Mouse (Mus musculus) embryonic facial prominence, embryonic 12.5 days (tissue): Measurements from ENCODE around the gene Swap70. TPM values are rescaled to one million over a fixed set of nuclear protein-coding genes. Genes with fewer than 3 reads are reported as not detected.

Experiments used
- ATAC-seq: fragments of 200-750 bp; cut with Nextera tagmentation; 2 replicates; pipeline ENCODE4 v1.8.0; 2017; ENCODE audit not compliant: insufficient number of reproducible peaks, insufficient read depth, low FRiP score, low TSS enrichment
- H3K27ac ChIP-seq: fragments of 300-500 bp; sonication (generic); 2 replicates; pipeline ENCODE4 v1.5.1; 2016; ENCODE audit warnings: mild to moderate bottlenecking
- H3K27me3 ChIP-seq: fragments of 300-500 bp; sonication (generic); 2 replicates; pipeline ENCODE4 v1.6.1; 2016; ENCODE audit warnings: mild to moderate bottlenecking, moderate library complexity
- H3K36me3 ChIP-seq: fragments of 300-500 bp; sonication (generic); 2 replicates; pipeline ENCODE4 v1.6.1; 2016; ENCODE audit warnings: mild to moderate bottlenecking
- H3K4me1 ChIP-seq: fragments of 300-500 bp; sonication (generic); 2 replicates; pipeline ENCODE4 v1.6.1; 2016
- H3K4me2 ChIP-seq: fragments of 300-500 bp; sonication (generic); replicated peaks from 2 replicates; pipeline ENCODE4 v1.6.1; 2016; ENCODE audit warnings: mild to moderate bottlenecking, moderate library complexity
- H3K4me3 ChIP-seq: fragments of 300-500 bp; sonication (generic); 2 replicates; pipeline ENCODE4 v1.5.1; 2016; ENCODE audit warnings: mild to moderate bottlenecking
- H3K9ac ChIP-seq: fragments of 300-500 bp; sonication (generic); 2 replicates; pipeline ENCODE4 v1.6.1; 2016; ENCODE audit warnings: mild to moderate bottlenecking, moderate library complexity
- H3K9me3 ChIP-seq: fragments of 300-500 bp; sonication (generic); 2 replicates; pipeline ENCODE4 v1.6.1; 2016; ENCODE audit warnings: mild to moderate bottlenecking, moderate library complexity
- WGBS: fragments of 180-500 bp; shearing (Covaris S2); methylation state at CpG from one replicate; pipeline ENCODE4 v1.1.7; 2016; 5-methylcytosine and 5-hydroxymethylcytosine counted together
- polyA plus RNA-seq: library from polyadenylated mRNA; unstranded; fragments of >200 nt; fragmentation: Nextera tagmentation; extraction: Ambion mirVana; gene quantifications from 2 replicates; pipeline ENCODE4 v1.2.1, GENCODE M21; 2016

Swap70 gene
- polyA plus RNA-seq: 33.2 and 34.4 TPM in 2 replicates

GRCm38 (mm10) chr7:110221586-110222481 lies at the start of gene Swap70:
Gene Swap70 (plus strand): TSS chr7:110221711.
- peaks cover 3% of the 10 kb centered on the region; the same call in 1 of the 2 replicates for H3K4me1 ChIP-seq
- no peaks in the 10 kb centered on the region for H3K9me3 ChIP-seq
- peak within 1 kb of the TSS; percentile 64 for H3K4me2 ChIP-seq
- peak within 1 kb of the TSS; percentile 91 for H3K27ac ChIP-seq
- peak; percentile 97 for ATAC-seq
- H3K27me3 ChIP-seq: no peaks in the 10 kb centered on the region
- WGBS: under 1% methylated on average over 73 of the region's 73 CpGs
- H3K9ac ChIP-seq: peak within 1 kb of the TSS; percentile 89
- H3K36me3 ChIP-seq: peaks cover 11% of the 10 kb centered on the region
- H3K4me3 ChIP-seq: peak within 1 kb of the TSS; percentile 83

DNA sequence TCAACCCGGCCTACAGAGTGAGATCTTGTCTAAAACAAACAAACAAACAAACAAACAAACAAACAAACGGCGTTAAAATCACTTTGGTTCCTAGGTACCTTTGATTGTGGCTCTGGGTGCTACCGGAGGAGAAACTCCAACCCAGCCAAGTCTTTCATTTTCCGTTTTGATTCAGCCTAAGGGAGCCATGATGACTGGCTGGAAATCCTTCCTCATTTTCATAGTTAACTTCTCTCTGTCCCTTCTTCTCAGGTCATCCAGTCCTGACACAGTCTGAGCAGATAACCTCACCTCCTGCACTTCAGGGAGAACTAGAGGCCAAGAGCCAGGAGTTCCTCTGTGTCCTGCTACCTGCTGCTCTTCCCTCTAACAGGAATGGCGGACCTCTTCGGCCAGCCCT lies 42.3 kb upstream of the Swap70 start:
- Histone ChIP-seq H3K36me3 (no peaks in the 10 kb centered on the region), H3K4me1 (no peaks in the 10 kb centered on the region), H3K27me3 (no peaks in the 10 kb centered on the region), H3K27ac (no peak overlapping the region), H3K4me3 (no peak overlapping the region), H3K4me2 (no peak overlapping the region), H3K9ac (no peak overlapping the region), H3K9me3 (no peaks in the 10 kb centered on the region)
- ATAC-seq: no peak
- 92% methylated on average over 7 of the region's 7 CpGs for WGBS

GRCm38 (mm10) chr7:110180613-110181012 lies 40.9 kb upstream of the Swap70 start:
- H3K4me3 ChIP-seq: no peak overlapping the region
- no peak for ATAC-seq
- no peak overlapping the region for H3K4me2 ChIP-seq
- no peaks in the 10 kb centered on the region for H3K4me1 ChIP-seq
- no peaks in the 10 kb centered on the region for H3K27me3 ChIP-seq
- H3K27ac ChIP-seq: no peak overlapping the region
- no peaks in the 10 kb centered on the region for H3K9me3 ChIP-seq
- H3K36me3 ChIP-seq: no peaks in the 10 kb centered on the region
- H3K9ac ChIP-seq: no peak overlapping the region

- 57% methylated on average over 8 of the region's 8 CpGs for WGBS
- Histone ChIP-seq H3K9ac (no peak overlapping the region), H3K27ac (no peak overlapping the region), H3K4me3 (no peak overlapping the region), H3K36me3 (no peaks in the 10 kb centered on the region), H3K9me3 (no peaks in the 10 kb centered on the region), H3K4me1 (no peaks in the 10 kb centered on the region), H3K27me3 (no peaks in the 10 kb centered on the region), H3K4me2 (no peak overlapping the region)
- ATAC-seq: no peak
Measured at GRCm38 (mm10) chr7:110181446-110181845, 40.1 kb upstream of the Swap70 start.

DNA sequence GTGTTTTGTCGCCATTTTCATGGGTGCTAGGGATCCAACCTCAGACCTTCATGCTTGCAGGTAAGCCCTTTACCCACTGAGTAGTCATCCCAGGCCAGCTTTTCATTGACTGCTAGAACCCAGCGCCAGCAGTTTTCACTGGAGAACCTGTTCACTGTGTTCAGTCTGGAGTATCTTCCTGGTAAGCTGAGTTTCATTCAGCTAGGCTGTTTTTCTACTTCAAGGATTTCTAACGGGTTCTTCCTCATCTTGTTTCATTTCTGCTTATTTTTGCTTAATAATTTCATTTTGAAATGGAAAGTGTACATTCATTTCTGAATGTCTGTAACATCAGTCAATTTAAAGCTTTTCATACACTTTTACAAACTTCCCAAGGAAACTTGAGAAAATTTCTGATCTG lies 36.9 kb upstream of the Swap70 start:
- Histone ChIP-seq H3K9ac (no peak overlapping the region), H3K27ac (no peak overlapping the region), H3K4me2 (no peak overlapping the region), H3K9me3 (no peaks in the 10 kb centered on the region), H3K27me3 (no peaks in the 10 kb centered on the region), H3K36me3 (no peaks in the 10 kb centered on the region), H3K4me3 (no peak overlapping the region), H3K4me1 (no peaks in the 10 kb centered on the region)
- WGBS: 81% methylated on average over 3 of the region's 3 CpGs
- no peak for ATAC-seq

- peak overlapping the region; percentile 47; the same call in 1 of the 2 replicates for H3K27ac ChIP-seq
- H3K4me2 ChIP-seq: no peak overlapping the region
- H3K9me3 ChIP-seq: no peaks in the 10 kb centered on the region
- no peaks in the 10 kb centered on the region for H3K36me3 ChIP-seq
- 60% methylated on average over 7 of the region's 7 CpGs for WGBS
- H3K27me3 ChIP-seq: no peaks in the 10 kb centered on the region
- H3K9ac ChIP-seq: no peak overlapping the region
- ATAC-seq: no peak
- H3K4me3 ChIP-seq: no peak overlapping the region
- peaks cover 5% of the 10 kb centered on the region; the same call in 1 of the 2 replicates for H3K4me1 ChIP-seq
Measured at GRCm38 (mm10) chr7:110189951-110190350, 31.6 kb upstream of the Swap70 start.

GRCm38 (mm10) chr7:110193186-110193585 lies 28.3 kb upstream of the Swap70 start:
- Histone ChIP-seq H3K27me3 (no peaks in the 10 kb centered on the region), H3K4me1 (peaks cover 5% of the 10 kb centered on the region; the same call in 1 of the 2 replicates), H3K36me3 (no peaks in the 10 kb centered on the region), H3K9ac (no peak overlapping the region), H3K27ac (no peak overlapping the region), H3K4me3 (no peak overlapping the region), H3K9me3 (no peaks in the 10 kb centered on the region), H3K4me2 (no peak overlapping the region)
- 90% methylated on average over 3 of the region's 3 CpGs for WGBS
- ATAC-seq: no peak

DNA sequence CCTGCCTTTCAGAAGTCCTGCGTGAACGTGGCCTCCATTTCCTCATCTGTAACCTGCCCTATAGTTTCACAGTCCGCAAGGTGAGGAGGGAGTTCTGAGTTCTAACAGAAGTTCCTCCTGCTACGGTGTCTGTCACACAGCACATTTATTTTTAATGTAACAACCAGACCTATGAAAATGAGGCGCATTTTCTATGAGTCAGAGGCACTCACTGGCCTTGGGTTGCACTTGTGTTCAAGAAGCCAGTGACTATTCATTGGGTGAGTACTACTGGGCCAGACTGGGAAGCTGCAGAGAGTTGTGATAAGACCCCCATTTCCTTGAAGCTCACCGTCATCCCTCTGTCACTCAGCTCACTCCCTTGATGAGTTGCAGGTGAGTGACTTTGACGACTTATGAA lies 24.3 kb upstream of the Swap70 start:
- no peaks in the 10 kb centered on the region for H3K36me3 ChIP-seq
- no peak overlapping the region for H3K4me2 ChIP-seq
- no peak overlapping the region for H3K27ac ChIP-seq
- H3K9me3 ChIP-seq: no peaks in the 10 kb centered on the region
- H3K4me3 ChIP-seq: no peak overlapping the region
- WGBS: 84% methylated on average over 7 of the region's 7 CpGs
- no peaks in the 10 kb centered on the region for H3K4me1 ChIP-seq
- no peak overlapping the region for H3K9ac ChIP-seq
- ATAC-seq: no peak
- H3K27me3 ChIP-seq: no peaks in the 10 kb centered on the region

- Histone ChIP-seq H3K9ac (no peak overlapping the region), H3K4me3 (no peak overlapping the region), H3K27ac (no peak overlapping the region), H3K4me1 (no peaks in the 10 kb centered on the region), H3K9me3 (no peaks in the 10 kb centered on the region), H3K4me2 (no peak overlapping the region), H3K36me3 (no peaks in the 10 kb centered on the region), H3K27me3 (no peaks in the 10 kb centered on the region)
- no peak for ATAC-seq
- WGBS: 91% methylated on average over 6 of the region's 6 CpGs
Measured at GRCm38 (mm10) chr7:110201933-110202332, 19.6 kb upstream of the Swap70 start.

DNA sequence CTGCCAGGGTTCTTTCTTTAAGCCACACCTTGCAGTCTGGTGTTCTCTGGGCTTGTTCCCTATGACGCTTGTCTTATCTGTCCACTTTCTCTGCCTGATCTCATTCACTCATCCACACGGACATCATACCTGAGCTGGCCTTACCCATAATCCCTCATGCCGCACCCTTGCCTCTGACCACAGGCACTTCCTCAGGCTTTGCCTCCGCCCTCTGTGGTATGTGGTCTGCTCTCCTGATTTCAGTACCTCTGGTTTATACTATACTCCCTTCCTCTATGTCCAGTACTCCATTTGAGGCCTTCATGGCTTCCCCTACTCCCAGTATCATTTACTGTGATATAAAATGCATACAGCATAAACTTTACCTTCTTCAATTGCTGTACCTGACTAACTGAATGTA lies 17.3 kb upstream of the Swap70 start:
- Histone ChIP-seq H3K4me3 (no peak overlapping the region), H3K9ac (no peak overlapping the region), H3K36me3 (no peaks in the 10 kb centered on the region), H3K27ac (no peak overlapping the region), H3K9me3 (no peaks in the 10 kb centered on the region), H3K4me1 (no peaks in the 10 kb centered on the region), H3K27me3 (no peaks in the 10 kb centered on the region), H3K4me2 (no peak overlapping the region)
- WGBS: 85% methylated on average over 4 of the region's 4 CpGs
- ATAC-seq: no peak

DNA sequence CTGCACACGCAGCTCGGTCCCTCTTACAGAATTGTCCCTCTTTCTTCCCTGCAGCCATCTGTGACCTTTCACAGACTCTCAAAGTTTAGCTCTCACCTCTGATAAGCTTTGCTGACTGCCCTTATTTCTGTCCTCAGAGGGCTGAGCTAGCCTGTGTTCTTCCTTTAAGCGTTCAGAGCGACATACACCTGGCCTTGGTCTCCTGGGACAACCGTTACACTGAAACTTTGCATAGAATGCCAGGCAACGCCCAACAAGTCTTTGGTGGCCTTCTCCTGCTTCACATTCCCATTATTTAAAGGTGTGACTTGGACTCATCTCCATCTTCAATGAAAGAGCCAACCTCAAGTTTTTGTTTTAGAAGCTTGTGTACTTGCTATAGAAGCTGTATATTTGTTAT lies 13.2 kb upstream of the Swap70 start:
- H3K9me3 ChIP-seq: no peaks in the 10 kb centered on the region
- H3K27ac ChIP-seq: no peak overlapping the region
- no peaks in the 10 kb centered on the region for H3K4me1 ChIP-seq
- ATAC-seq: no peak
- H3K36me3 ChIP-seq: no peaks in the 10 kb centered on the region
- 85% methylated on average over 6 of the region's 6 CpGs for WGBS
- no peak overlapping the region for H3K4me2 ChIP-seq
- no peak overlapping the region for H3K4me3 ChIP-seq
- H3K27me3 ChIP-seq: no peaks in the 10 kb centered on the region
- H3K9ac ChIP-seq: no peak overlapping the region

GRCm38 (mm10) chr7:110209422-110209821 lies 12.1 kb upstream of the Swap70 start:
- no peaks in the 10 kb centered on the region for H3K9me3 ChIP-seq
- ATAC-seq: no peak
- 85% methylated on average over 6 of the region's 6 CpGs for WGBS
- H3K27me3 ChIP-seq: no peaks in the 10 kb centered on the region
- H3K4me3 ChIP-seq: no peak overlapping the region
- no peak overlapping the region for H3K27ac ChIP-seq
- no peak overlapping the region for H3K4me2 ChIP-seq
- no peak overlapping the region for H3K9ac ChIP-seq
- no peaks in the 10 kb centered on the region for H3K36me3 ChIP-seq
- no peaks in the 10 kb centered on the region for H3K4me1 ChIP-seq
